Mouse (Mus musculus) activated CD4-positive, CD25-positive, alpha-beta regulatory T cell, adult 4 months (primary cell): Measurements from ENCODE around the gene Ankrd13d. TPM values are rescaled to one million over a fixed set of nuclear protein-coding genes. Genes with fewer than 3 reads are reported as not detected.
A peak's percentile ranks its signal among the peaks of the same experiment; 100 is the strongest.

Experiments used
- ATAC-seq: one replicate; pipeline ENCODE4 v1.8.0; 2017
- polyA plus RNA-seq, 2 experiments: library from polyadenylated mRNA; unstranded; fragments of 100-300 nt; shearing (Covaris generic); gene quantifications; one replicate each; pipeline ENCODE4 v1.2.1; 2017

Gene Ankrd13d
- polyA plus RNA-seq, result 1 to 10 TPM; 1.5 to 2.1 TPM

DNA sequence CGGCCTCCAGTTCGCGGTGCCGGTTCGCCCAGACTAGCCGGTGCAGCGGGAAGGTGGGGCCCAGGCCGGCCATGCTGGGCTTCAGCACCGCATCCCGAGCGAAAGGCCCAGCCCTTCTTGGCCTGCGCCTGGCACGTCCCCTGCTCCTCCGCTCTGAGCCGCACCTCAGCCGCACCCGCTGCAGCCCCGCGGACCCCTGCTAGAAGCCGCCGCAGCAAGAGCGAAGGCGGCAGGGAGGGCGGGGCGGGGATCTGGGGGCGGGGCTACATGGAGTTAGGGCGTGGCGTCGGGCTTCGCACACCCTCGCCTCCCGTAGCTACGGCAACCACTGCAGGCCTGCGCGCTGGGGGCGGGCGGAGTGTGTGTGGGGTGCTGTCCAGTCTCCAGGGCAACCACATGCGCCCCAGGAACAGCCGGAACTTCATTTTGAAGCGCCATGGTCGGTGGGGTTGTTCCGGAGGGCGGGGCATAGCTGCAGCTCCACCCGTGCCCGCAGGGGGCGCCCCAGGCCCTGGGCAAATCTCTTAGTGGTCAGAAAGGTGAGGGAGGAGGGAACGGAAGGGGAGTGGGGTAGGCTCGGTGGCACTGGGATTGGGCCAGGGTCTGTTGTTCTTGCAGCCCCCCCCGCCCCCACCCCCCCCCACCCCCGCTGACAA is at the start of gene Ankrd13d:
Ankrd13d (minus strand) TSS at position 240 of the 656 bp plus-strand sequence.
- peak; percentile 87 for ATAC-seq

DNA sequence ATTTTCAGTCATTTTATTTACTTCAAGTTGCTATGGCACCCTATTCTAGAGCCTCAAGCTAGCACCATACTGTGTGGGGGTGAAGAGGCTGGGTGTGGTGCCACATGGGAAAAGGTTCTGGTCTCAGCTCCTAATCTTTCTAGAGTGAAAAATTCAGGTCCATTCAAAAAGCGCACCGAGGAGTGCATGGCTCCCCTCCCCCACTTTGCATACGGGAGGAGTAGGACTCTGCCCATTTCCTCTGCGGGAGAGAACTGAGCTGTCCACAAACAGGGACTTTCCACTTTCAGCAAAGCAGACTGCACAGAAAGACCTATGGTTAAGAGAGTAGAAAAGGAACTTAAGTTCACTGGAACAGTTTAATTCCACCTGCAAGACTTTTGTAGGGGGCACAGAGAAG is 49.7 kb upstream of the Ankrd13d start:
- peak; percentile 60 for ATAC-seq

DNA sequence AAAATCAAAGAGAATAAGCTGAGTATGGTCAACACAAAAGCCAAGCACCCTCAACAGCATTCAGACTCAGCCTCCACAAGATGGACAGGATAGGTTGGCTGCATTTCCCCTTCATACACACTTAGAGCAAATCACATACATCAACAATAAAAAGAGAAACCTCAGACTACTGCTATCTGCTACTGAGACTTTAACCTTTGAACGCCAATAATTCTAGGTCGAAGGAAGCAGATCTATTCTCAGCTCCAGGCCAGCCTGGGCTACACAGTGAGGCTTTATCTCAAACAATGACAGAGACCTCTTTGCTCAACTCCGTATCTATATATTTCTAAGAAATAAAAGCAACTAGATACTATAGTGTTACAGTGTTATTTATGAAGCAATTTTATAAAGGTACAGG is 48.3 kb upstream of the Ankrd13d start:
- no peak for ATAC-seq

DNA sequence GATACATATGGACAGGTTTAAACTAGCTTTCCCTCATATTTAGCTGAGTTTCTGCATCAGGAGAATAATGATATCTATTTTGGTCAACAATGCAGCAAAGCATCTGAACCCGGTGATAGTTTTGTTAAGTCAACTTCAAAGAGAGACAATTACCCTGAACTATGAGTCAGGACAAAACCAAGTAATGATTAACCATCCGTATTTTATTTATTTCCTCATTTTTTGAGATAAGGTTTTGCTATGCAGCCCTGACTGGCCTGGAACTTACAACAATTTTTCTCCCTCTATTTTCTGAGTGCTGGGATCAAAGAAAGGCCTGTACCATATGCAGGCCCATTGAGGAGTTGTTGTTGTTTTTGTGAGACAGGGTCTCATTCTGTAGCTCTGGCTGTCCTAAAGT is 47.7 kb upstream of the Ankrd13d start:
- ATAC-seq, result no peak

DNA sequence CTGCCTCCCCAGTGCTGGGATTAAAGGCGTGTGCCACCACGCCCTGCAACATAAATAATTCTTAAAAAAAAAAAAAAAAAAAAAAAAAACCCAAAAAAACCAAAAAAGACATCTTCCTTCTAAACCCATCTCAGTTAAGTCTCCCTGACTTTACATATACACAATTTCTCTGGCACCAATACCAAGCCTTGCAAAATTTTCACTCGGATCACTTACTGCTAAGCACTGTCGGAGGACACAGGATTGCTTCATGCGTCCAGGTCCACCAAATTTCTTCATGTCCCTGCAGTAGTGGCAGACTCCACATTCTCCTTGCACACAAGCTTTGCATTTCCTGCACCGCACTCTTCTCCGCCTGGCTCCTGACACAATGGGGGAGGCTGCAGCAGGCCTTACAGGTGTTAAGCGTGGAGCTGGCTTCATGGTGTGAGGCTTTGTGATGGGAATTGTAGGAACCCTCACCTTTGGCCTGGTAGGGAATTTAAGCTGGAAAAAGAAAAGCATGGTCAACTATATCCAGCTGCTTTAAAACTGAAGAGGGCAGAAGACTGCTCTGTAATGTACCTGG is 45.9 kb upstream of the Ankrd13d start:
- no peak for ATAC-seq

DNA sequence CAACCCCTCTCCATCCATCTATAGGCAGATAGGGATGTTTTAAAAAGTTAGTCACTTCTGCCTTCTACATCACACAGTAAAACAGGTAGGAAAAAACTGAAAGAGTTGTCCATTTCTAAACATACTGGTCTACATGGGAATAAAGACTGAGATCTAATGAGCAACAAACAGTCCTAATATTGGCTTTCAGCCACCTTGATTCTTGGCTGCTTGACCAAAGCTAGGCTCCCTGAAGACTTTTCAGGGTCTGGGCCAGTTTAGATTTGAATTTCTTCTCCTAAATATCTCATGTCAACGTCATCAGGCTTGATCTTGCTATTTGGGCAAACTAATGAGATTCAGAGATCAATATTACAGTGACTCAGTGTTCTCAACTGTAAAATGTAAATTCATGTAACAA is 43.9 kb upstream of the Ankrd13d start:
- ATAC-seq, result no peak

DNA sequence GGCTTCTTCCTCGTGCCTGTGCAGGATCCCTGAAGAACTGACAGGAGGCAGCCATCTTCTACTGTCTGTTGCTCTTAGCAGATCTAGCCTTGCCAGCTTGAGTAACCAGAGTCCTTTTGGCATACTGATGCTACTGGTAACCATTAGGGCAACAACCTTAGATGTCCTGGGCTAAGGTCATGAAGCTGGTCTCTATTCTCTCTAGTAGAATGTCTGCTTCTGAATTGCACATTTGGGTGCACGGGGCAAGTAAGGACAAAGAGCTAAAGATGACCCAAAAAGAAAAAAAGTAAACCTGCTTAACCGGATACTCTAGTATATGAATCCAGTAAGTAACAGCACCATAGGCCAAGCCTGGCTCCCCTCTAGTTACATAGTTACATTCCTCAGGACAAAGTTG is 43.2 kb upstream of the Ankrd13d start:
- ATAC-seq, result no peak

DNA sequence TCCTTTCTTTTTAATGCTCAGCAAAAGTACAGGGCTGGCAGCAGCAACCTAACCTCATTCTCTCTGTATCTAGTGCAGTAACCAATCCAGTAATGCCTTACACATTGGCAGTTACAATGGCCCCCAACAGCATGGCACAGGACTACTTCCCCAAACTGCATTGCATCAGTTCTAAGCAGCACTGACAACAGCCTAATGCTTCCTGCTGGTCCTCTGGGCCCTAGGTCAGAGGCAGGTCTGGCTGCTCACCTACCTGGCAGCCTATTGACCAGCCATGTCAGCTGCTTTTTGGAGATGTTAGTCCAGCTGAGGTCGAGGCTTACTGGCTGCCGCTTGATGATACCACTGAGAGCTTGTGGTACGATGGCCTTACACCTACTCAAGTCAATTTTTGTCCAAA is 39.2 kb upstream of the Ankrd13d start:
- ATAC-seq, result no peak

DNA sequence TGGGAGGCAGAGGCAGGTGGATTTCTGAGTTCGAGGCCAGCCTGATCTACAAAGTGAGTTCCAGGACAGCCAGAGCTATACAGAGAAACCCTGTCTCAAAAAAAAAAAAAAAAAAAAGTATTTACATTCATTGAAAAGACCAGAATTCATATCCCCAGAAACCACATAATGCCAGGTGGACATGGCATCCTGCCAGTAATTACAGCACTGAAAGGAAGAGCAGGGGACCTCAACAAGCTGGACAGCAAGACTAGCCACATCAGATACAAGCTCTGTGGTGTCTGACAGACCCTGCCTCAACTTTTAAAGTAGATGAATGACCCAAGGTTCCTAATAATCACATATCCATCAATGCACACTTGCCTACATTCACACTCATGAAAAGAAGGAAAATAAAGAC is 38.7 kb upstream of the Ankrd13d start:
- no peak for ATAC-seq

DNA sequence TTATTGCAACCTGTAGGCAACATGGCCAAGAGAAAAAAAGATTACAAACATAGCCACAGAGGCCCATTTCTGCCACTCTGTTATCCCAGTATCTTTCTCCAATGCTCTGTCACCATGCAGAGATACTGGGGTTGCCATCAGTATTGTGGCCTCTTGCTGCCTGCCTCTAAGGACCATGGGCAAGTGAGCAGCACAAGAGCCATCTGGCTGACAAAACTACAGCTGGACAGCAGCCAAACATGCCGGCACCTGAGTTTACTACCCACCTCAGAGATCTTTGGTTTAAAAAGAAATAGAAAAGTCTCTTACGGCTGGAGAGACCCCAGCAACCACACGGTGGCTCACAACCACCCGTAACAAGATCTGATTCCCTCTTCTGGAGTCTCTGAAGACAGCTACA is 36.3 kb upstream of the Ankrd13d start:
- no peak for ATAC-seq

DNA sequence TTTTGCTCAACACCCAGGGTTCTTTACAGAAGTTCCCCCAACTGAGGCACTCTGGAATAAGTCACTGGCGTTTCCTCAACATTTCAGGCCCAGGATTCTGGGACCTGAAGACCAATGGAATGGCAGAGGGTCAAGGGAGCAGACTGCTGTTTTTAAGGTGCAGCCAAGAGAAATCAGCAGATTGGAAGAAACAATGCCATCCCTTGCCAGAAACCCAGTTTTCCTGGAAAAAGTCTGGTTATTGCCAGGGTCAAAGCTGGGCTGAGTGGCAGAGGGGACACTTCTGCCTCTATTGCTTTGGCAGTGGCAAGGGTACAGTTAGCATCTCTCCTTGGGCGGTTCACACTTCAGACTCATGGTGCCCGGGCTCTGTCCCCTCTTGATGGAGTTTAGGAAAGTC is 34.2 kb upstream of the Ankrd13d start:
- no peak for ATAC-seq

DNA sequence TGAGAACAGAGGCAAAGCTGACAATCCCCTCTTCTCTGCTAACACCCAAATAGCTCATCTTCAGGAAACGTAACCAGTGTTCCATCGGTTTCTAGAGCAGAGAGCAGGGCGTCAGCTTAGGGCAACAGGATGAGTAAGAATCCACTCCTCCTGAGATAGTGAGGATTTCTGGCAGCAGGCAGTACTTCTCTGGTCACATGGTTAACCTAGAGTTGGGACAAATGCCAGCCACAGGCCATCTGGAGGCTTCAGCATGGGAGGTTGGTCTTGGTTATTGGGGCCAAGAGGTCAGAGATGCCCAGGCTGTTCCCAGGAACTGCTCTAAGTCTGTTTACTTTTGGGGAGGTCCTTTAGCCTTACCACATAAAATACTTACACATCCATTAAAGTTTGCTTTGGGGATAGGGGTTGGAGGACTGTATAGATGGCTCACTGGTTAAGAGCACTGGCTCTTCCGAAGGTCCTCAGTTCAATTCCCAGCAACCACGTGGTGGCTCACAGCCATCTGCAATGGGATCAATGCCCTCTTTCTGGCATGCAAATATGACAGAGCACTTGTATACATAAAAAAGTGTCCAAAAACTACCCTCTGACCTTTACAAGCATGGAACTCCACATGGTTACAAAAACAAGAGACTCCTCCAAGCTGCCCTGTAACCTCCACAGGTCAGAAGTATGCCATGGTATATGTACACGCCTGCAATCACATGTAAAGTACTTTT is 32.4 kb upstream of the Ankrd13d start:
- no peak for ATAC-seq

DNA sequence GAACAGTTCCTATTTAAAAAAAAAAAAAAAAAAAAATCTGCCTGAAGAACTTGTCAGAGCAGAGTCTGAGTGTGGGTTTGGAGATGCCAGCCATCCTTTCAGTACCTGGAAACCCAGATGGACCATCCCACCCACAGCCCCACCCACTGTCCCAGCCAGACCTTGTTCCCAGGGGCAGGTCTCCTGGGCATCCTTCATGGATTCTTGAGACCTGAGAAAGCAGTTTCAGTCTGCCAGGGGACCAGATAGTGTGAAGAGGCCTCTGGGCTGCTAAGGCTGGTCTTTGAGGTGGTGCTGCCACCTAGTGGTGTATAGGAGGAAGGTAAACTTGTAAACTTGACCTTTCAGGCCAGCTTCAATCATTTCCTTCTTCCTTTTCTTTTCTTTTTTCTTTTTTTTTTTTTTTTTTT is 26.8 kb upstream of the Ankrd13d start:
- ATAC-seq, result peak; percentile 37

DNA sequence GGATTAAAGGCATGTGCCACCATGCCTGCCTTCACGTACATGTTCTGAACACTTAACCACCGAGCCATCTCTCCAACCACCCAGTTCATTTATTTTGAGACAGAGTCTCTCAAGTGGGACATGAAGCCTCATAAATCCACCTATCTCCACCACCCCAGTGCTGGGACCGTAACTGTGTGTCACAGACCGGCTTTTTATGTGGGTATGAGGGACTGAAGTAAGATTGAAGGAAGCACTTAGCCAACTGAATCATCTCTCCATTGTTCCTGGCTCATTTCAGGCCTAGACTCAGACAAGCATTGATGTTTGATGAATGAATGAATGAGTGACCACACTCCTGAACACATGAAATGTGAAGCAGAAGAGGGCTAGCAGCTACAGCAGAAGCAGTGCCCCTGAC is 26.4 kb upstream of the Ankrd13d start:
- ATAC-seq, result no peak

DNA sequence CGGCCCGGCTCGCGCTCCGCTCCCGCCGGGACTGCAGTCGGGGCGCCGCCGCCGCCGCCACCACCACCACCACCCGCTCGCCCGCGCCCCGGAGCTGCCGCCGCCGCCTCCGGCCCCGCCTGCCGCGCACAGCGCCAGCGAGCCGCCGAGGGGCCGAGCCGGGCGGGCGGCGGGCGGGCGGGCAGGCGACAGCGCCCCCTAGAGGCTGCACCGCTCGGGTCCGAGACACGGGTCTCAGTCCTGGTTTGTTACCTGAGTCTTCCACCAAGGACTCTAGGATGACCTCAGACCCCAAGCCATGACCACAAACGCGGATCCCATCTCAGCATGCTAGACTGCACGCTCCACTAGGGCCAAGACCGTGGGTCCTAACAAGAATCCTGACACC is 23.2 kb upstream of the Ankrd13d start, which contains the start of gene Grk2:
Grk2 (minus strand) TSS at position 33 of the 388 bp plus-strand sequence.
- ATAC-seq, result no peak

DNA sequence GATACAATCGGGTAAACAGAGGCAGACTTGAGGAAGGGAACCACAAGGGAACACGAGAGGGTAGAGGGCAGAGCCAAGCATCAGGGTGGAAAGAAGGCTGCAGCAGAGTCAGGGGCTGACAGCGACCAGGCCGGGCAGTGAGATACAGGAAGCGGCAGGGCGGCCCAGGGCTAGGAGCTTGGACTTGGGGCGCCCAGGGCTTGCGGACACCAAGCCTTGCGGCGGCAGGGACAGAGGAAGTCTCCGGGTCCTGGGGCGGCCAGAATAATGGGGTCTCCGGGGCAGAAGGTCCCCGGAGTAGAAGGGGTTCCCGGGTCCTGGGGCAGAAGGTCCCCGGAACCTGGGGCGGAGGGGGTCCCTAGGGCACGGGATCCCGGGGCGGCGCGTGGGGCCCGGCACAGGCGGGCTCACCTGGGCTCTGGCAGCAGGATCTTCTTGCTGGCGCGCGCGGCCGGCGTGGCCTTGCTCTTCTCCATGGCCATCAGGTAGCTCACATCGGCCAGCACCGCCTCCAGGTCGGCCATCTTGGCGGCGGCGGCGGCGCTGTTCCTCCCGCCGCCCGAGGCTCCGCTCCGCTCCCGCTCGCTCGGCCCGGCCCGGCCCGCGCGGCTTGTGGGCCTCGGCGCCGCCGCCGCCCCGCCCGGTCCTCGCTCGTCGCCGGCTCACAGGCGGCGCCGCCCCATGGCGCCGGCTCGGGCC is 22.7 kb upstream of the Ankrd13d start:
- ATAC-seq, result peak; percentile 8

DNA sequence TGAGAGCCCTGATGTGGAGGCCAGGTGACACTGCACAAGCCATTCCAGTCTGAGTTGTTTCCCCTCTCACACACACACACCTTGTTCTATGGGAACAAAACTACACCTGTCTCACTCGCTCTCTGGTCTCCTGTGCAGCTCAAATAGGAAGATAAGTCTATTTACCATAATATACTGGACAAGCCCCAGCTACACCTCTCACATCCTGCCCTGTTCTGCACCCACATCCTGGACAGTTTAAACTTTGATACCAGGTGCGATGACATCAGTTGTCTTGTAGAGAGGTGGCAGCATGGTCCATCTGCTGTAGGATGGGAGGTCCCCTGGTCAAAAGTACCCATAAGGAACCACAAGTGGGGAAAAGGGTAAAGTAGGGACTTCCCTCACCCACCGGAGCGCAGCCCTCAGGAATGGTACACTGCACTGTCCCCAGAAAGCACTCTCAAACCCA is 22.0 kb upstream of the Ankrd13d start:
- peak; percentile 50 for ATAC-seq

DNA sequence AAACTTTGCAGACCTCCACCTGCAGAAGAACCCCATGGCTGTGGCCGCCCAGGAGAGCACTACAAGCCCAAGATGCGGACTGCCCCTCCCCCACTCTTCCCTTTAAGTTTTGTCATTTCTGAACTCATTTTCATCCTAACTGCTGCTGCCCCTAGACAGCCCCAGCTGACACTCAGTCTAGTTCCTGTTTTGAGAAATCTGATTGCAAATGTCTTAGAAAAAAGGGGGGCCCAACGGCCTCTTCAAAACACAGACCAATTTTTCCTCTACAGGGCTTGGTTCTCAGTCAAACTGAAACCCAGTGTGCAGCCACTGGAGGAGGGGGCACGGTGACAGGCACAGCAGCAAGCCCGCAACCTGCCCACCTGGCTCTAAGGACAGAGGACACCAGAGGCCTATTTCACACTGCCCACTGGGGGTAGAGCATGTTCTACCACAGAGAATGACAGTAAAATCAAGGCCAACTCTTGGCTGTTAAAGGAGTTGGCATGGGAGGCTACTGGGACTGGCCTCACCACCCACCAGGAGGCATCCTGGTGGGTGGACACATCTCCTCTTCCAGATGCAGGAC is 21.4 kb upstream of the Ankrd13d start:
- no peak for ATAC-seq

DNA sequence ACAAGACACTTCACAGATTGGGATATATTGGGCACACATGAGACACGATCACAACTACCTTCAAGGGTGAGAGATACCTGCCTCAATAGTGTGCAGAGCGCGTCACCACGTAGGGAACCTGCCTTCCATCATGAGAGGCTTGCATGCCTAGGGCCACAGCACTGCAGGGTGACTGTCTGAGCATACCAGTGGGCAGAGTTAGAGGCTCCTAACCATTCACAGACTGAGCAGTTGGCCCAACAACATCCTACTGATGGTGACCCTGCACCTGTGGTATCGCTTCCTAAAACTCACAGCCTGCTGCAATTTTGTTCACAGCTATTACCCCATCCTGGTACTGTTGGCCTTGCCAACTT is 20.7 kb upstream of the Ankrd13d start:
- no peak for ATAC-seq

DNA sequence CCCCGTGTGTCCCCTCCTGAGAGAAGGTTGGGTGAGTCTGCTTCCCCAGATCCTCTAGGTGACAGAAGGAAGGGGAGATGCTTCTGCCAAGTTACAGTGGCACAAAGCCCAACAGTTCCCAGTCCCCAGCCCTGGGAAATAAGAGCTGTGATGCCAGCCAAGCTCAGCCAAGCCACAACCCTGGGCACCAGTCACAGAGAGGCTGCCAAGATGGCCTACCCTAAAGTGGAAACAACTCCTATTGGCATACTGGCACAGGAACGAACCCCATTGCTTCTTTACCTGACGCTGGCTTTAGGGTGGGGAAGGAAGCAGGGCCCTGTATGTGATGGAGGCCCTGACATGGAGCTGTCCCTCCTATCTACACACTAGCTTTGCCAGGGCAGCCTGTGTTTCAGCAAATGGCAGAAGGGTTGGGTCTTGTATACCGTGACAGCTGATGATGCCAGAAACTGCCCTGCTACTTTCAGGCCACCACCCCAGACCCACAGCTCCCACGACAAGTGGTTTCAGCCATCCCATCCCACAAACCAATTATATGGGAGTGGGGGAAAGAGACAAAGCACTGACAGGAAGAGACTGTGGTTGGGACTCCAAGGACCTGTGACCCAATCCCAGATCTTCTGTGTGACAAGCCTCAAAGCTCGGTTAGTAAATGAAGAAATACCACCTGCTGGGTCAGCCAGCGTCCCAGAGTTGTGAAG is 20.2 kb upstream of the Ankrd13d start:
- no peak for ATAC-seq

DNA sequence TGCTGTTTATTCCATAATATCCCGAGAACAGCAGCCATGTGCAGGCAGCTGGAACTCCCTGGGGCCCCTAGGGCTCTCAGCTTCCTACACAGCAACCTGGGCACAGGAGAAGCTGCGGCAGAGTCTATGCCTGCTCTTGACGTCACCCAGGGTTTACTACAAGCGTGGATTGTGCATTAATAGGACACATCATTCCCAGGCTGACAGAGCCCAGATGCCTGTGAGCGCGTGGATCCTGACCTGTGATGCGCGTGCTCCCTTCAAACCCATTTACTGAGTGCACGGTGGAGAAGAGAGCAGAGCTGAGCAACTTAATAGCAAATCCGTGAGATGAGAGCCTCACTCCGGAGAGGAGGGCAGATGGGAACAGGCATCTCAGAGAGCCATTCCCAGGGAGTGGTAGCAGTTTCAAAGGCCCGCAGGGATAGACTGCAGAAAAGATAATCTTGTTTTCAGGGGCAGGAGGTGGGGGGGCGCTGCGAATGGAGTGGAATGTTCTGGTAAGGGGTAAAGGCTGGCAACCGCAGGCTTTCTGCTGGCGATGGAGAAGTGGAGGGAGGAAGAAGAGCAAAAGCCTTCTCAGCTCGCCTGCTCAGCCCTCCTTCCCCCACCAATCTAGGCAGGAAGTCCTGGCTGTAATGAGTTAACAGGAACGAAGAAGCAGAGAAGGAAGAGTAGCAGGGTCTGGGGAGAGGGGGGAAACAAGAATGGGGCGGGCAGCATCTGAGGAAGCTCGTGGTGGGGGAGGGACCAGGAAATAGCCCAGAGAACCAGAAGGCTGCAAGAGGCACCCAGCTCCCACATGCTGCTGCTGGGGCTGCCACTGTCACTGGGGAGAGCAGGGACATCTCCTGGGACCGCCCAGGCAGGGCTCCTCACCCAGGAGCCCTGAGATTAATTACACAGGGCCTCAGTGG is 19.1 kb upstream of the Ankrd13d start:
- ATAC-seq, result peak; percentile 9
